Mouse (Mus musculus) thymus, adult 2 months (tissue): Measurements from ENCODE around the gene Pnp.
"Not testable (repeated sequence)": the region's sequence is repeated elsewhere in the genome, so short reads cannot be mapped to it uniquely, and the experiment has no call there.

ENCODE experiments used
- CTCF ChIP-seq: fragments of 200-500 bp; IDR thresholded peaks from 2 replicates; pipeline ENCODE4 v1.5.1; 2012; ENCODE audit warnings: mild to moderate bottlenecking, control low read depth, low read length, moderate library complexity, borderline replicate concordance; ENCODE audit not compliant: control insufficient read depth, poor library complexity, insufficient read depth; ENCODE audit errors: extremely low read depth
- POLR2A ChIP-seq: fragments of 200-500 bp; IDR thresholded peaks from 2 replicates; pipeline ENCODE4 v1.6.1; 2012; ENCODE audit warnings: mild to moderate bottlenecking, low read length, control low read depth, moderate library complexity; ENCODE audit not compliant: control insufficient read depth, poor library complexity, insufficient read depth; ENCODE audit errors: extremely low read depth

DNA sequence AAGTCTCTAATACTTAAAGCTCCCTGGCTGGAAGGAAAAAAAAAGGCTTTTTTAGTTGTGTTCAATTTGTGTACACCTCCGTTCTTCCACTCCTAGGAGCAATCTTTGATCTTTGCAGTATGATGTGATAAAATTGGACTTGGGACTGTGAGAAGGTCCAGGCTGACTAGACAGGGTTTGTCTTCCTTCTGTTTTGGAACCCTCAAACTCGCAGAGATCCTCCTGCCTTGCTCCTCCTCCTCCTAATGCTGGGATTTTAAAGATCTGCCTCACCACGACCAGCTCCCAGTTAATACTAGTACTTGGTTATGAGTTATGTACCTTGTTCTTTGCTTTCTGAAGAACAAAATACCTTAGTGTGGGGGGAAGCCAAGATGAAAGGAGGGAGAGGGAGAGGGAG, 14.6 kb downstream of the Pnp start:
- TF ChIP-seq CTCF, POLR2A: not testable (repeated sequence)
